Mouse (Mus musculus) duodenum, adult 2 months (tissue): ENCODE results near the gene Clmp. TPM values are rescaled to one million over a fixed set of nuclear protein-coding genes. Genes with fewer than 3 reads are reported as not detected.

Experiments
- polyA plus RNA-seq: library from polyadenylated mRNA; depleted of rRNA; stranded (reverse); fragments of >200 nt; gene quantifications from 2 replicates; pipeline ENCODE4 v1.2.3, GENCODE M21; 2012; ENCODE audit warnings: low replicate concordance; rRNA removed

Clmp gene
- 54.8 and 61.6 TPM in 2 replicates for polyA plus RNA-seq

GRCm38 (mm10) chr9:40685801-40686420 lies at the start of gene Clmp:
Gene Clmp, plus strand, starts transcription at chr9:40685962.

GRCm38 (mm10) chr9:40670313-40670712 lies 15.4 kb upstream of the Clmp start, which contains the start of gene Gm21915:
Gene Gm21915, plus strand, starts transcription at chr9:40670613.

GRCm38 (mm10) chr9:40800675-40801612 lies 115.2 kb downstream of the Clmp start, which contains the start of gene Hspa8:
Gene Hspa8, plus strand, starts transcription at chr9:40800984.

Other genes starting within 250 kb of the Clmp start
- 17.6 and 60.2 TPM in 2 replicates for gene Gramd1b, start 154.6 kb upstream of the Clmp start, polyA plus RNA-seq
- not detected in 2 replicates for gene Gm21915, start 15.3 kb upstream of the Clmp start, polyA plus RNA-seq
- gene Hspa8, start 115.0 kb downstream of the Clmp start, polyA plus RNA-seq = 798 and 1,020 TPM in 2 replicates
- 0.04 and 0.05 TPM in 2 replicates for gene Bsx, start 188.2 kb downstream of the Clmp start, polyA plus RNA-seq